Mouse (Mus musculus) megakaryocyte, embryonic 14.5 days (primary cell): ENCODE results near the gene Tppp3. TPM values are rescaled to one million over a fixed set of nuclear protein-coding genes. Genes with fewer than 3 reads are reported as not detected.

ENCODE experiments used
- H3K27me3 ChIP-seq: replicated peaks from 2 replicates; pipeline ENCODE3; 2012; ENCODE audit warnings: inconsistent platforms
- H3K36me3 ChIP-seq: replicated peaks from 2 replicates; pipeline ENCODE3; 2012; ENCODE audit warnings: low read length, inconsistent platforms, mixed read lengths
- H3K4me1 ChIP-seq: 2 replicates; pipeline ENCODE4 v1.6.1; 2012; ENCODE audit warnings: inconsistent platforms
- H3K4me3 ChIP-seq: replicated peaks from 2 replicates; pipeline ENCODE3; 2012; ENCODE audit warnings: moderate library complexity, mild to moderate bottlenecking, inconsistent platforms
- H3K9me3 ChIP-seq: 2 replicates; pipeline ENCODE4 v1.6.1; 2012; ENCODE audit warnings: inconsistent platforms
- FLI1 ChIP-seq: IDR thresholded peaks from 2 replicates; pipeline ENCODE4 v1.6.1; 2012; ENCODE audit warnings: low read length, inconsistent platforms, mixed read lengths
- GATA1 ChIP-seq: IDR thresholded peaks from 3 replicates; pipeline ENCODE4 v1.6.1; 2012; ENCODE audit warnings: mixed read lengths, low read length, inconsistent platforms, borderline replicate concordance
- polyA plus RNA-seq: library from polyadenylated mRNA; stranded (reverse); fragments of >175 nt; gene quantifications from 2 replicates; pipeline ENCODE4 v1.2.3, GENCODE M21; 2012; ENCODE audit warnings: low replicate concordance; ENCODE audit not compliant: insufficient read depth

The Tppp3 gene
- polyA plus RNA-seq, 1 experiment = 2.5 TPM

DNA sequence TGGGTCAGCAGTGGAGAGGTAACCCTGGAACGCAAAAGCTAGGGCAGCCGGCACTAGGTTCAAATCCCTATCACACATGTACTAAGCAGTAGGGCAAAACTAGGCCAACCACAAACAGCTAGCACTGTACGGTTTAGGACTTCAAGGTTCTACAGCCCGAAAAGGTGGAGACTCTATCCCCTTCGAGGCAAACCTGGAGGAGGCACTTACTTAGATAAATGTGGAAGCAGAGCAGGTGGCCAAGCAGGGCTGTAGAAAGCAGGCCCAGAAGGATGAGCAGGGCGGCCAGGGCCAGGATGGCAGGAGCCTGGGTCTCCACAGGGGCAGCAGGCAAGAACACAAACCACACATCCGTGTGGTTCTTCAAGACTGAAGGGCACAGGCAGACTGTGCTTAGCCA lies 4.8 kb upstream of the Tppp3 start:
- TF ChIP-seq FLI1 = no peak
- no peak for TF ChIP-seq GATA1
- peaks cover 55% of the 10 kb centered on the region for H3K27me3 ChIP-seq

DNA sequence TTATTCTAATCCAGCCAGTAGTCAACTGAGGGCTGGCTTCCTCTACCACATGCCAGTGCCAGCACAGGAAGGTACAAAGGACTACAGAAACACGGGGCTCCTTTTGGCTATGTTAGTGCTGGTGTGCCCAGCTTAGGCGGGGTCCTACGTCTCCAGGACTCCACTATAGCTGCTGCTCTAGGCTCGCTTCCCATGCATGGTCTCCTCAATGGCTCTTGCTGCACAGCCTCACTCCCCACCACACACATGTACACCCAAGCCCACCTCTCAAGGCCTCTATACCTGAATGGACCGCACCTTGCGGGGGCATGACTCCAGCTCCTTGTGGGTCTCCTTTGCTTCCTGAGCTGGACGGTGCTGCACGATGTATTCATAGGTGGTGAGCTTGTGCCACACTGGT lies 4.4 kb upstream of the Tppp3 start:
- Histone ChIP-seq H3K9me3 (no peaks in the 10 kb centered on the region), H3K4me1 (peaks cover 38% of the 10 kb centered on the region), H3K27me3 (peaks cover 59% of the 10 kb centered on the region), H3K36me3 (peaks cover 15% of the 10 kb centered on the region), H3K4me3 (no peak overlapping the region)
- TF ChIP-seq FLI1 (no peak), GATA1 (no peak)

More for the DNA sequence above, 4.8 kb upstream of the Tppp3 start:
- Histone ChIP-seq H3K36me3 (peaks cover 15% of the 10 kb centered on the region), H3K9me3 (no peaks in the 10 kb centered on the region), H3K4me1 (peaks cover 38% of the 10 kb centered on the region), H3K4me3 (no peak overlapping the region)

DNA sequence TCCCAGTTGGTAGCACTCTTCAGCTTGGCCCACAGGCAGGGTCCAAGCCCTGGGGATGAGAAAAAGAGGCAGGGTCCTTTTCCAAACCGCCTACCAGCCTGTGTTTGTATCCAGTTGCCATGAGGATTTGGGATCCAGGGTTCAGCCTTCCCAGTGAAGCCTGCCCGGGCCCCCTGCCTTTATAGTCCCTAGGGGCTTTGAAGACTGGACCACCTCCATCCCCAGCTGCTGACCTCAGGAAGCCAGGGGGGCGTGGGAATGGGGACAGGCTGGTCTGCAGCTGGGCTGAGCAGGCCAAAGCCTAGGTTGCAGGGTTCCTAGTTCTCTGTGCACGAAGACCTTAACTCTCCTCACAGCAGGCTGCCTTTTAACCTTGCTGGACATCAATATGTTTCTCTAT lies 3.9 kb upstream of the Tppp3 start:
- Histone ChIP-seq H3K4me3 (no peak overlapping the region), H3K4me1 (peaks cover 38% of the 10 kb centered on the region), H3K9me3 (no peaks in the 10 kb centered on the region), H3K36me3 (peaks cover 15% of the 10 kb centered on the region), H3K27me3 (peaks cover 64% of the 10 kb centered on the region)
- TF ChIP-seq GATA1 (no peak), FLI1 (no peak)

DNA sequence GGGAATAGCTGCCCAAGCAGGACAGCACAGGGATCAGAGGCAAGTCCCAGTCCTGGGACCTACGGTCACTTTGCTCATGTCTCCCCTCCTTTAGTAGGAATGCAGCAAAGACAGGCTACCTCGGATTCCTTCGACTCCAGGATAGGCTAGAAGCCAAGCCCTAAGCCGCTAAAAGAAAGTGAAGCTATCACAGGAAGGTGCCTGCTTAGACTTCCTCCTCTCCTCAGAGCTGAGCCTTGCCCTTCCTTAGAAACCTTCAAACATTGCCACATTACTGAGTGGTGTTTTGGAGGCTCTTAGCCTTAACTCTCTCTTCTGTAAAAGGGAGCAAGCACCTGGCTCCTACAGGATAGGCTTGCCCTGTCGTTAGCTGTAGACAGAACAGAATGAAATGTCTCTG lies 3.4 kb upstream of the Tppp3 start:
- Histone ChIP-seq H3K27me3 (peaks cover 67% of the 10 kb centered on the region), H3K9me3 (no peaks in the 10 kb centered on the region), H3K36me3 (peaks cover 15% of the 10 kb centered on the region), H3K4me1 (peaks cover 38% of the 10 kb centered on the region), H3K4me3 (no peak overlapping the region)
- TF ChIP-seq FLI1 (no peak), GATA1 (no peak)

DNA sequence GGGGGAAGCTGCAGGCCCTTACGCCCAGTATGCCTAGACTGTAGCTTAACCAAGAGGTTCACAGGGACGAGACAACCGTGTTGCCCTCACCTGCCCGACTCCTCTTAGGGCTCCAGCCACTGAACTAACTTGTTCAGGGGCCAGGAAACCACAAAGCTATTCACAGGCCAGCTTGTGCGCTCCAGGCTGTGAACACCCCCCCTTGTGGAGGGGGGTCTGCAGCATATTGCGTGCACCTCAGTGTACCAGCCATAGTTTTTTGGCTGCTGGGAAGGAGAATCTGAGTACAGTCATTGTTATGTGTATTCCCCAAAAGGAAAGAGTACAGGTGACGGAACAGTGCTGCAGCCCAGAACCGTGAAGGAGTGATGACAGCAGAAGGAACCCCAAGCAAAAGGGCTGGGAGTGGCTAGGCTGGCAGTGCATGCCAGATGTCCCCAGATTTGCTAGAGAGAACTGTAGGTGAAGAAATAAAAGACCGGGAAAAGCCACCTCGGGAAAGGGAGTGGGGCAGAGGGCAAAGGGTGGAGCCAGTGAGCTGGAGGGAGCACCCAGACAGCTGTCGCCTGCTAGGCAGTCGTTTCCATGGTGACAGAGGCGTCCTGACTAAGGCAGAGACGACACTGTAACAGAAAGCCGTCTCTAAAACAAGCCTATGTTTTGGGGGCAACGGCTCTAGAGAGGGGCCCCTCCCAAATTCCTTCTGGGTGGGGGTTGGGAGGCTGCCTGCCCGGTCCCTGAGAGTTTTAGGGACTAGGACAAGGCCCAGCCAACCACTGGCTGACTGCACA lies 2.7 kb upstream of the Tppp3 start:
- Histone ChIP-seq H3K9me3 (no peaks in the 10 kb centered on the region), H3K4me3 (no peak overlapping the region), H3K36me3 (peaks cover 15% of the 10 kb centered on the region), H3K4me1 (peaks cover 38% of the 10 kb centered on the region), H3K27me3 (peaks cover 68% of the 10 kb centered on the region)
- no peak for TF ChIP-seq FLI1
- no peak for TF ChIP-seq GATA1

DNA sequence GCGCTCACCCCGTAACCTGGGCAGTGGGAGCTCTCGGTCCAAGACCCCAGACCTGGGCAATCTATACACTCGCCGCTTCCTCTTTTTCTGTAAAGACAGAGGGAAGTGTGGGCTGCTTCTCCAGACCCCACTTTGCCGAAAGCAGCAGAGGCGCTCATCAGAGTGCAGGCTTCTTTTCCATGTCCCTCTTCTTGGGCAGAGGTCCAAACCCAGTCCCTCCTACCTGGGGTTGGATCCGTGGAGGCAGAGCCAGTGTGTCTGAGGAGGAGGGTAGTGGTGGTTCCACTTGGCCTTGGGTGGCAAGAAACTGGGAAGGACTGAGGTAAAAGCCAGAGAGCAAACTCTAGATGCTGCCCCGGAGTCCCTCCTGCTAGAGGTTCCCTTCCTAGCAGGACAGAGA lies 1.7 kb upstream of the Tppp3 start:
- H3K4me1 ChIP-seq = peaks cover 38% of the 10 kb centered on the region
- peaks cover 71% of the 10 kb centered on the region for H3K27me3 ChIP-seq
- H3K36me3 ChIP-seq = peaks cover 12% of the 10 kb centered on the region
- H3K9me3 ChIP-seq = no peaks in the 10 kb centered on the region
- H3K4me3 ChIP-seq = no peak overlapping the region
- TF ChIP-seq GATA1 (no peak), FLI1 (no peak)

DNA sequence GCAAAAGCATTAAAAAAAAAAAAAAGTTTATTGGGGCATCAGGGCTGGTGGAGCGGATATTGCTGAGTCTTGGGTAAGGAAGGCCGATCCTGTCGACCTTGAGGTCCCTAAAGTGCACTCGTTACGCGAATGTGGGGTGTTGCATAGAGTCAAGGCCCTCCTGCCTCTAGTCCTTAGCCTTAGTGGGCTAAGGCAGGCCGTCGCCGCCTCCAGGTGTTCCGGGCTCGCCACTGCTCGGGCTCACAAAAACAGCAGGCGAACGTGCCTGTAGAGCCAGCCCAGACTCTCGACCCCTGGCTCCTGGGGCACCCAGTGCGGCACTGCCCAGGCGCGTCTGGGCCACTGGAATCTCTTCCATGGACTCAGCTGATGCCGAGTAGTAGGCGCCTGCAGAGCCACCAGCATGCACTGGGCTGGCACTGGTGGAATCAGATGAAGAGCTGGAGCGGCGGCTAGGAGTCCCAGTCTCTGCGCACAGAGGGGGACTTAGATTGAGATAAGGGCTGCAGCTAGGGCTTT lies 1.1 kb upstream of the Tppp3 start:
- H3K27me3 ChIP-seq = peaks cover 72% of the 10 kb centered on the region
- TF ChIP-seq FLI1 (no peak), GATA1 (no peak)
- peaks cover 12% of the 10 kb centered on the region for H3K36me3 ChIP-seq
- no peak overlapping the region for H3K4me3 ChIP-seq
- H3K4me1 ChIP-seq = peaks cover 38% of the 10 kb centered on the region
- no peaks in the 10 kb centered on the region for H3K9me3 ChIP-seq

DNA sequence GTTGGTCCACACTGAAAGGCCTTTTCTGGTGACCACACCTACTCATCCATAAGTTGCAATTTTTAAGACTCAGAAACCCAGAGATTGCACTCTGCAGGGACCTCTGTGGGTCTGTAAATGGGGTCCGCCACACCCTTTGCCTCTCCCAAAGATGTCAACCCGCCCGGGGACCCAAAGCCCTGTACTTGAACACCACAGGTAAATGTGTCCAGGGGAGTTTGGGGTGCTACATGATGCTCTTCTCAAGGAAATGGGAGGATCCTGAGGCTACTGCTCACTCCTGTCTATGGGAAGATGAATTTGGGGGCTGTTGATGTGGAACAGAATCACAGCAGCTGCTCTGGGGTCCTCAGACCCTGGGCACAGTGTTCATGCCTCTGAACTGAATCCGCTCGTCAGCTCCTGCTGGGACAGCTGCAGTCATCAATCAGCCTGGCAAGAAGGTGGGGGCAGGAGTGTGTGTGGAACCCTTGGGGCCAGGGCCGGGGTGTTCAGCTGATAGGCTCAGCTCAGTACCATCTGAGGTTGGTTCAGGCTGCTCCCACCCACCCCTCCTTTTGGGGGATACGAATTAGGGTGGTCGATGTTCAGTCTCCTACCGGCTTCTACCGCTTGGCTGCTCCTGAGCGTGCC lies 529 bp downstream of the Tppp3 start:
- Histone ChIP-seq H3K9me3 (no peaks in the 10 kb centered on the region), H3K4me3 (peak overlapping the region; percentile 82), H3K27me3 (peaks cover 74% of the 10 kb centered on the region), H3K4me1 (peaks cover 32% of the 10 kb centered on the region), H3K36me3 (peaks cover 9% of the 10 kb centered on the region)
- no peak for TF ChIP-seq GATA1
- no peak for TF ChIP-seq FLI1

DNA sequence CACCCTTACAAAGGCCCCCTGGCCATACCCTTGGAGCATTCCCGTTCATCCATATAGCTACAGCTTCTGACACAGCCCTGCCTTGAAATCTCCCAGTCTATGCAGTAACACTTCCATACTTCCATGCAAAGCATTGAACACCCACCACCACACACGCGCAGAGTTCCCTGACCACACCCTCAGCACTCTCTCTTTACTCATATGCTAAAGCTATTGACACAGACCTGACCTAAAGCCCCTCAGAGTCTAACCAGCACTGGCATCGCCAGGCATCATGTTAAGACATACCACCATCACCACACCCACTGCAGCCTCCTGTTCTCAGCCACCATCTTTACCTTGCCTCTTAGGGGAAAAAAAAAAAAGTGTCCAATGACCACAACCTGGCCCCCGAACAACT lies 1.1 kb downstream of the Tppp3 start:
- Histone ChIP-seq H3K36me3 (peaks cover 6% of the 10 kb centered on the region), H3K4me3 (no peak overlapping the region), H3K9me3 (no peaks in the 10 kb centered on the region), H3K27me3 (peaks cover 77% of the 10 kb centered on the region), H3K4me1 (peaks cover 31% of the 10 kb centered on the region)
- TF ChIP-seq GATA1 = no peak
- no peak for TF ChIP-seq FLI1

DNA sequence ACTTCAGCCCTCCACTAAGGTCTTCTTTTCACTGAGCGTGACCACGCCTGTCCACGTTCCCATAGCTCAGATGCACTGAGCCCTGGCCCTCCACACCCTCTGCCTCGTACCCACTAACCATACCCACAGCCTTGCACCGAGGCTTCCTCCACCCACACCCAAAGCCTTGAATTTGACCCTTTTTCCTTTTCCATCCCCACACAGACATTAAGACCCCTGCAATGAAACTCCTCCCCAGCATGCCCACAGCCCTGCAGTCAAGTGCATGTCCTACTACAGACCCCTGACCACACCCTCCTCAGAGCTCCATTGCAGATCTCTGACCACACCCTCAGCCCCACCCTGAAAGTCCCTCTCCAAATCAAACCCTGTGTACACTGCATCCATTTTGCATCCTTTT lies 1.5 kb downstream of the Tppp3 start:
- TF ChIP-seq FLI1 (no peak), GATA1 (no peak)
- peaks cover 28% of the 10 kb centered on the region for H3K4me1 ChIP-seq
- peaks cover 79% of the 10 kb centered on the region for H3K27me3 ChIP-seq
- H3K4me3 ChIP-seq = no peak overlapping the region
- peaks cover 6% of the 10 kb centered on the region for H3K36me3 ChIP-seq
- H3K9me3 ChIP-seq = no peaks in the 10 kb centered on the region
